Mouse (Mus musculus) erythroblast, embryonic 14.5 days (primary cell): Measurements from ENCODE around the gene Hnf1b. TPM values are rescaled to one million over a fixed set of nuclear protein-coding genes. Genes with fewer than 3 reads are reported as not detected.

ENCODE experiments used
- H3K27me3 ChIP-seq: 2 replicates; pipeline ENCODE4 v1.6.1; 2012; ENCODE audit warnings: inconsistent platforms; ENCODE audit not compliant: control insufficient read depth
- H3K36me3 ChIP-seq: 2 replicates; pipeline ENCODE4 v1.6.1; 2012; ENCODE audit warnings: mild to moderate bottlenecking, inconsistent platforms; ENCODE audit not compliant: control insufficient read depth
- H3K4me1 ChIP-seq: 2 replicates; pipeline ENCODE4 v1.6.1; 2012; ENCODE audit warnings: inconsistent platforms; ENCODE audit not compliant: control insufficient read depth
- H3K4me3 ChIP-seq: replicated peaks from 2 replicates; pipeline ENCODE3; 2012; ENCODE audit warnings: moderate library complexity, mild to moderate bottlenecking, inconsistent platforms
- H3K9me3 ChIP-seq: 2 replicates; pipeline ENCODE4 v1.6.1; 2012; ENCODE audit warnings: low read length, inconsistent platforms, mixed read lengths; ENCODE audit not compliant: control insufficient read depth
- GATA1 ChIP-seq: IDR thresholded peaks from 2 replicates; pipeline ENCODE4 v1.6.1; 2012; ENCODE audit warnings: low read length, inconsistent platforms, mixed read lengths
- TAL1 ChIP-seq: IDR thresholded peaks from 3 replicates; pipeline ENCODE4 v1.6.1; 2012; ENCODE audit warnings: low read length, inconsistent platforms, mixed read lengths
- polyA plus RNA-seq: library from polyadenylated mRNA; stranded (reverse); fragments of >175 nt; gene quantifications from 2 replicates; pipeline ENCODE4 v1.2.3, GENCODE M21; 2012

The Hnf1b gene
- polyA plus RNA-seq, 1 experiment, result not detected

- TF ChIP-seq GATA1 (no peak), TAL1 (no peak)
- Histone ChIP-seq H3K4me3 (no peak overlapping the region), H3K36me3 (no peaks in the 10 kb centered on the region), H3K27me3 (no peaks in the 10 kb centered on the region), H3K4me1 (no peaks in the 10 kb centered on the region), H3K9me3 (no peaks in the 10 kb centered on the region)
Observed at GRCm38 (mm10) chr11:83819806-83820483, 29.9 kb upstream of the Hnf1b start.

GRCm38 (mm10) chr11:83826142-83826541 lies 23.7 kb upstream of the Hnf1b start:
- Histone ChIP-seq H3K4me3 (no peak overlapping the region), H3K27me3 (no peaks in the 10 kb centered on the region), H3K9me3 (no peaks in the 10 kb centered on the region), H3K36me3 (no peaks in the 10 kb centered on the region), H3K4me1 (no peaks in the 10 kb centered on the region)
- TF ChIP-seq GATA1 (no peak), TAL1 (no peak)

- Histone ChIP-seq H3K4me3 (no peak overlapping the region), H3K36me3 (no peaks in the 10 kb centered on the region), H3K27me3 (no peaks in the 10 kb centered on the region), H3K4me1 (no peaks in the 10 kb centered on the region), H3K9me3 (no peaks in the 10 kb centered on the region)
- TF ChIP-seq TAL1 (no peak), GATA1 (no peak)
Observed at GRCm38 (mm10) chr11:83828553-83829142, 21.2 kb upstream of the Hnf1b start.

- H3K9me3 ChIP-seq, result no peaks in the 10 kb centered on the region
- H3K4me1 ChIP-seq, result no peaks in the 10 kb centered on the region
- no peaks in the 10 kb centered on the region for H3K27me3 ChIP-seq
- H3K4me3 ChIP-seq, result no peak overlapping the region
- H3K36me3 ChIP-seq, result no peaks in the 10 kb centered on the region
- TF ChIP-seq GATA1 (no peak), TAL1 (no peak)
Observed at GRCm38 (mm10) chr11:83832389-83832788, 17.5 kb upstream of the Hnf1b start.

DNA sequence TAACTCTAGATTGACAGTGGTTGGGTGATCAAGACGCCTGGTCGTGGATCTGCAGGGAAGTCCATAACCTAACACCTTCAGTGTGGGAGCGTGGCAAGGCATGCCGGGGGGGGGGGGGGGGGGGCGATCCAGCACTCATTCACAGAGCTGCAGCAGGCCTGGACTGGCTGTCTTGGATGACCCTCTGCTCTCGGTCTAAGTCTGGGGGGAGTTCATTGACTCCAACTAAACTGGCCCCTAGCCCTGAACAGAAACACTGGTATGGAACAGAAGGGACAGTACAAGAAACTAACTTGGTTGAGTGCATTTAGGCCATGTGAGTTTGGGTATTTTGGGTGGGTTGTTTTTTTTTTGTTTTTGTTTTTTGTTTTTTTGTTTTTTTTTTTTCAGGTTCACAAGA lies 16.3 kb upstream of the Hnf1b start:
- no peaks in the 10 kb centered on the region for H3K9me3 ChIP-seq
- no peak overlapping the region for H3K4me3 ChIP-seq
- no peak for TF ChIP-seq TAL1
- TF ChIP-seq GATA1, result no peak
- H3K36me3 ChIP-seq, result no peaks in the 10 kb centered on the region
- no peaks in the 10 kb centered on the region for H3K4me1 ChIP-seq
- H3K27me3 ChIP-seq, result no peaks in the 10 kb centered on the region

DNA sequence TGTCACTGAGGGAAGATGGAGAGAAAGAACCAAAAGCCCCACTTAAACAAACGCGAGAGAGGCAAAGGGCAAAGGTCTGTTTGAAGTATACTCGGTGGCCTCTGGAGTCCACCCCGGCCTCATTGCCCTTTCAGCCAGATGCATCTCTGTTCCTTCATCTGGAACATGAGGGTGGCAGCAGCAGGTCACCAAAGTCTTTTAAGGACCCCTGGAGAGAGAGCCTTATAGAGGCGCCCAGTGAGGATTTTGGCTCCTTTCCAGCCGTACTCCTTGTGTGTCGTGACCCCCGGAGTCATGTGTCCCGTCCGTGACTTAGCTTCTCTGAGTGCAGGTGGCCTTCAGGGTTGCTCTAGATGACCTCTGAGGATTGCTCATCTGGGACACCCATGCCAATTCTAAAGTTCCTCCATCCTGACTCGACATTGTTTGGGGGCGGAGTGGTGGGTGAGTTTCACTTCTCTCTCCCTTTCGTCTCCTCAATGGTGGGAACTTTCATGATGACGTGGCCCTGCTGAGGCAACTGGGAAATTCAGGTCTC lies 15.8 kb upstream of the Hnf1b start:
- Histone ChIP-seq H3K27me3 (no peaks in the 10 kb centered on the region), H3K9me3 (no peaks in the 10 kb centered on the region), H3K36me3 (no peaks in the 10 kb centered on the region), H3K4me1 (no peaks in the 10 kb centered on the region), H3K4me3 (no peak overlapping the region)
- TF ChIP-seq TAL1, result no peak
- no peak for TF ChIP-seq GATA1

DNA sequence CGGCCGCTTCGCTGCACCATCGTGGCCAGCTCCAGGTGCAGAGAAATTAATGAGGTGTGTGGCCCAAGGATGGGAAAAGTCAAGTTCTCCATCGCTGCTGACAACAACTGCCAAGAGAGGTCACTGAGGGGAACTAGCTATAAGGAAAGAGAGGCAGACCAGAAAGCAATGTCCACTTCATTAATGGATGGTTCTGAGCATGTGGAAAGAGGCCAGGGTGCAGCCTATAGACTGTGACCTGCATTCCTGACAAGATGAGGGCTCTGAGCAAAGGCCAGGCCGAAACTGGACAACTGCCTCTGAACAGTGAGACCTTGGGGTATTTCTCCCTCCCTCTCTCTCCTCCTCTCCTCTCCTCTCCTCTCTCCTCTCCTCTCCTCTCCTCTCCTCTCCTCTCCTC lies 10.4 kb upstream of the Hnf1b start:
- H3K27me3 ChIP-seq, result no peaks in the 10 kb centered on the region
- no peak overlapping the region for H3K4me3 ChIP-seq
- no peaks in the 10 kb centered on the region for H3K9me3 ChIP-seq
- H3K36me3 ChIP-seq, result no peaks in the 10 kb centered on the region
- no peaks in the 10 kb centered on the region for H3K4me1 ChIP-seq
- TF ChIP-seq TAL1 (no peak), GATA1 (no peak)

DNA sequence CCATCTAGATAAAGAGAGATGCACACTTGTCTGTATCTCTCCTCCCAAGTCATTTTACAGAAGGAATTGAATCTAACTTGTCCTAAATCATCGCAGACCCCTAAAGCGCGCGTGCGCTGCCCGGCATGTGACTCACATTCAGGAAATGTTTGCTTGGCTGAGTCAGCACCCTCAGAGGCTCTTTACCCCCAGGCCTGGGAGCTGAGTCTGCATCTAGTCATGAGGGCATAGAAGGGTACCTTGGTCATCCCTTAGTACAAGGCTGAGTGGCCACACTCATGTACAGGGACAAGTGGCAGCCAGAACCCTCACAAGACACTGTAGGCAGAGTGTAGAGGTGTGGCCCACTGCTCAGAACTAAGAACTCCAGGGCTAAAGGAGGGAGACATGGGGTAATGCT lies 6.3 kb upstream of the Hnf1b start:
- Histone ChIP-seq H3K4me1 (no peaks in the 10 kb centered on the region), H3K27me3 (peaks cover 4% of the 10 kb centered on the region), H3K36me3 (no peaks in the 10 kb centered on the region), H3K9me3 (no peaks in the 10 kb centered on the region), H3K4me3 (no peak overlapping the region)
- TF ChIP-seq GATA1 (no peak), TAL1 (no peak)

DNA sequence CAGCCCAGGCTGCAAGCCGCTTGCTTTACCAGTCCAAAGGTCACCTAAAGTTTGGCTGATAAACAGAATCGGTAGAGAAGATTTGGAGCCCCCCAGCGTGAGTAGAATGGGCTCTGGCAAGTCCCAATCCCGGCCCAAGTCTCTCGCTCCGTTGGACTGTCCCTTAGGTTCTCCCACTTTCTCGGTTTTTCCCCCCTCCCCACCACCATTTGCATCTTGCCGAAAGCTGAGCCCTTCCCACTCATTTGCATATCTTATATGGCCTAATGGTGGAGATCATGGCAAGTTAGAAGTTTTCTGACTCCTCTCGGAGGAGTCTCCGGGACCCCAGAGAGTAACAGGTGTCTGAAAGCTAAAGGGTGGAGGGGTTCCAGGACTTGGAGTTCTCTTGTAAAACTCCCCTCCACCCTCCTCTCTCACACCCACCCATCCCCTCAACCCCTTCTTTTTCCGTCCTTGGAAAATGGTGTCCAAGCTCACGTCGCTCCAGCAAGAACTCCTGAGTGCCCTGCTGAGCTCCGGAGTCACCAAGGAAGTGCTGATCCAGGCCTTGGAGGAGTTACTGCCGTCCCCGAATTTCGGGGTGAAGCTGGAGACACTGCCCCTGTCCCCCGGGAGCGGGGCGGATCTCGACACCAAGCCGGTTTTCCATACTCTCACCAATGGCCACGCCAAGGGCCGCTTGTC lies 866 bp downstream of the Hnf1b start:
- H3K4me3 ChIP-seq, result peak overlapping the region; percentile 53
- H3K27me3 ChIP-seq, result peaks cover 73% of the 10 kb centered on the region
- no peak for TF ChIP-seq TAL1
- no peak for TF ChIP-seq GATA1

More for the DNA sequence above, 866 bp downstream of the Hnf1b start:
- Histone ChIP-seq H3K9me3 (no peaks in the 10 kb centered on the region; the same call in 1 of the 2 replicates), H3K4me1 (no peaks in the 10 kb centered on the region), H3K36me3 (no peaks in the 10 kb centered on the region)
